Mouse (Mus musculus) neural tube, embryonic 14.5 days (tissue): ENCODE results near the gene Add1. TPM values are rescaled to one million over a fixed set of nuclear protein-coding genes. Genes with fewer than 3 reads are reported as not detected.
A peak's percentile ranks its signal among the peaks of the same experiment; 100 is the strongest.

Experiments used
- ATAC-seq: fragments of 200-750 bp; cut with Nextera tagmentation; 2 replicates; pipeline ENCODE4 v1.8.0; 2017; ENCODE audit warnings: low read depth, mild to moderate bottlenecking, moderate TSS enrichment, moderate library complexity
- H3K27ac ChIP-seq: fragments of 300-500 bp; sonication (generic); 2 replicates; pipeline ENCODE4 v1.5.1; 2014; ENCODE audit warnings: low read depth, mild to moderate bottlenecking, control low read depth, low read length, moderate library complexity, mixed read lengths
- H3K27me3 ChIP-seq: fragments of 300-500 bp; sonication (generic); 2 replicates; pipeline ENCODE4 v1.6.1; 2014; ENCODE audit warnings: low read length; ENCODE audit not compliant: control insufficient read depth, insufficient read depth
- H3K36me3 ChIP-seq: fragments of 300-500 bp; sonication (generic); 2 replicates; pipeline ENCODE4 v1.6.1; 2014; ENCODE audit warnings: low read length, mixed read lengths; ENCODE audit not compliant: control insufficient read depth, insufficient read depth
- H3K4me1 ChIP-seq: fragments of 300-500 bp; sonication (generic); 2 replicates; pipeline ENCODE4 v1.6.1; 2014; ENCODE audit warnings: low read length; ENCODE audit not compliant: control insufficient read depth, insufficient read depth
- H3K4me2 ChIP-seq: fragments of 300-500 bp; sonication (generic); 2 replicates; pipeline ENCODE4 v1.6.1; 2014; ENCODE audit warnings: mild to moderate bottlenecking, low read depth, low read length, control low read depth
- H3K4me3 ChIP-seq: fragments of 300-500 bp; sonication (generic); 2 replicates; pipeline ENCODE4 v1.5.1; 2014; ENCODE audit warnings: low read depth, low read length, control low read depth, mixed read lengths
- H3K9ac ChIP-seq: fragments of 300-500 bp; sonication (generic); replicated peaks from 2 replicates; pipeline ENCODE4 v1.6.1; 2014; ENCODE audit warnings: low read depth, mild to moderate bottlenecking, control low read depth, low read length, mixed read lengths
- H3K9me3 ChIP-seq: fragments of 300-500 bp; sonication (generic); 2 replicates; pipeline ENCODE4 v1.6.1; 2016; ENCODE audit warnings: low read length; ENCODE audit not compliant: control insufficient read depth
- WGBS: fragments of 180-500 bp; shearing (Covaris S2); extraction: QIAGEN DNeasy Blood & Tissue Kit; methylation state at CpG from one replicate; pipeline ENCODE4 v1.1.7; 2014; 5-methylcytosine and 5-hydroxymethylcytosine counted together
- polyA plus RNA-seq: library from polyadenylated mRNA; unstranded; fragments of >200 nt; fragmentation: Nextera tagmentation; extraction: Ambion mirVana; gene quantifications from 2 replicates; pipeline ENCODE4 v1.2.1, GENCODE M21; 2014

Add1 gene
- polyA plus RNA-seq, 1 experiment from 2014 or later = 213 TPM

GRCm38 (mm10) chr5:34609966-34610365 is 36.5 kb downstream of the Add1 start:
- no peak overlapping the region for H3K4me3 ChIP-seq
- no peak overlapping the region for H3K27ac ChIP-seq
- H3K4me2 ChIP-seq = no peak overlapping the region
- no peaks in the 10 kb centered on the region for H3K4me1 ChIP-seq
- WGBS = 94% methylated on average over 4 of the region's 4 CpGs
- H3K9me3 ChIP-seq = no peaks in the 10 kb centered on the region
- H3K36me3 ChIP-seq = peaks cover 48% of the 10 kb centered on the region
- no peaks in the 10 kb centered on the region for H3K27me3 ChIP-seq
- no peak for ATAC-seq
- no peak overlapping the region for H3K9ac ChIP-seq

- Histone ChIP-seq H3K27me3 (no peaks in the 10 kb centered on the region), H3K36me3 (peaks cover 43% of the 10 kb centered on the region), H3K4me3 (no peak overlapping the region), H3K4me2 (no peak overlapping the region), H3K4me1 (peaks cover 8% of the 10 kb centered on the region), H3K27ac (no peak overlapping the region), H3K9me3 (no peaks in the 10 kb centered on the region), H3K9ac (no peak overlapping the region)
- 97% methylated on average over 2 of the region's 2 CpGs for whole genome bisulfite sequencing
- no peak for ATAC-seq
Observed at GRCm38 (mm10) chr5:34632996-34633395, 59.5 kb downstream of the Add1 start.

GRCm38 (mm10) chr5:34633641-34634040 is 60.2 kb downstream of the Add1 start:
- Histone ChIP-seq H3K36me3 (peaks cover 39% of the 10 kb centered on the region), H3K4me1 (peaks cover 8% of the 10 kb centered on the region), H3K4me2 (no peak overlapping the region), H3K9ac (no peak overlapping the region), H3K27me3 (no peaks in the 10 kb centered on the region), H3K4me3 (no peak overlapping the region), H3K9me3 (no peaks in the 10 kb centered on the region), H3K27ac (no peak overlapping the region)
- WGBS = 83% methylated on average over 4 of the region's 4 CpGs
- no peak for ATAC-seq

- WGBS = 91% methylated on average over 13 of the region's 13 CpGs
- Histone ChIP-seq H3K4me3 (no peak overlapping the region), H3K9me3 (no peaks in the 10 kb centered on the region), H3K36me3 (peaks cover 34% of the 10 kb centered on the region), H3K27me3 (no peaks in the 10 kb centered on the region), H3K9ac (no peak overlapping the region), H3K27ac (no peak overlapping the region), H3K4me2 (no peak overlapping the region), H3K4me1 (peaks cover 8% of the 10 kb centered on the region)
- no peak for ATAC-seq
Observed at GRCm38 (mm10) chr5:34634746-34635400, 61.4 kb downstream of the Add1 start.

- Histone ChIP-seq H3K27ac (no peak overlapping the region; the same call in 1 of the 2 replicates), H3K4me2 (peak overlapping the region; percentile 82), H3K27me3 (no peaks in the 10 kb centered on the region), H3K4me1 (peaks cover 8% of the 10 kb centered on the region), H3K9me3 (no peaks in the 10 kb centered on the region), H3K36me3 (peaks cover 26% of the 10 kb centered on the region), H3K9ac (peak overlapping the region; percentile 13; the same call in 1 of the 2 replicates), H3K4me3 (peak overlapping the region; percentile 50; the same call in 1 of the 2 replicates)
- no peak for ATAC-seq
- WGBS = 66% methylated on average over 10 of the region's 10 CpGs
Observed at GRCm38 (mm10) chr5:34635665-34636192, 62.3 kb downstream of the Add1 start.

GRCm38 (mm10) chr5:34636481-34637287 is 63.2 kb downstream of the Add1 start, which contains the start of gene Mfsd10:
Mfsd10 (minus strand) TSS chr5:34637212.
- peak within 1 kb of the TSS; percentile 80 for H3K27ac ChIP-seq
- H3K4me3 ChIP-seq = peak within 1 kb of the TSS; percentile 50
- H3K27me3 ChIP-seq = no peaks in the 10 kb centered on the region
- H3K4me1 ChIP-seq = peaks cover 8% of the 10 kb centered on the region
- no peaks in the 10 kb centered on the region for H3K9me3 ChIP-seq
- peak within 1 kb of the TSS; percentile 65 for H3K9ac ChIP-seq
- ATAC-seq = peak; percentile 92
- H3K36me3 ChIP-seq = peaks cover 26% of the 10 kb centered on the region
- WGBS = under 1% methylated on average over 48 of the region's 48 CpGs
- peak within 1 kb of the TSS; percentile 82 for H3K4me2 ChIP-seq

- no peak overlapping the region for H3K9ac ChIP-seq
- no peak overlapping the region for H3K4me3 ChIP-seq
- no peak overlapping the region for H3K27ac ChIP-seq
- peaks cover 8% of the 10 kb centered on the region for H3K4me1 ChIP-seq
- ATAC-seq = no peak
- H3K9me3 ChIP-seq = no peaks in the 10 kb centered on the region
- no peak overlapping the region for H3K4me2 ChIP-seq
- H3K27me3 ChIP-seq = no peaks in the 10 kb centered on the region
- 85% methylated on average over 7 of the region's 7 CpGs for WGBS
- peaks cover 27% of the 10 kb centered on the region for H3K36me3 ChIP-seq
Observed at GRCm38 (mm10) chr5:34637591-34638156, 64.2 kb downstream of the Add1 start.

GRCm38 (mm10) chr5:34641991-34642390 is 68.5 kb downstream of the Add1 start:
- Histone ChIP-seq H3K4me1 (no peaks in the 10 kb centered on the region), H3K9ac (no peak overlapping the region), H3K27me3 (no peaks in the 10 kb centered on the region), H3K27ac (no peak overlapping the region), H3K4me2 (no peak overlapping the region), H3K4me3 (no peak overlapping the region), H3K9me3 (no peaks in the 10 kb centered on the region), H3K36me3 (peaks cover 56% of the 10 kb centered on the region)
- 98% methylated on average over 3 of the region's 3 CpGs for WGBS
- ATAC-seq = no peak
